Mouse (Mus musculus) gonadal fat pad, adult 2 months (tissue): Measurements from ENCODE around the gene Dnajc8. TPM values are rescaled to one million over a fixed set of nuclear protein-coding genes. Genes with fewer than 3 reads are reported as not detected.
"Not testable (repeated sequence)": the region's sequence is repeated elsewhere in the genome, so short reads cannot be mapped to it uniquely, and the experiment has no call there.

Source experiments
- DNase-seq: peaks from one replicate; pipeline ENCODE4 v3.0.0-alpha.2; 2012; ENCODE audit warnings: low read depth
- polyA plus RNA-seq: library from polyadenylated mRNA; depleted of rRNA; stranded (reverse); fragments of >200 nt; gene quantifications from 2 replicates; pipeline ENCODE4 v1.2.3, GENCODE M21; 2012

The Dnajc8 gene
- polyA plus RNA-seq, 1 experiment = 30.5 TPM

GRCm38 (mm10) chr4:132515369-132516155 lies 19.8 kb upstream of the Dnajc8 start:
- DNase-seq = no peak

DNA sequence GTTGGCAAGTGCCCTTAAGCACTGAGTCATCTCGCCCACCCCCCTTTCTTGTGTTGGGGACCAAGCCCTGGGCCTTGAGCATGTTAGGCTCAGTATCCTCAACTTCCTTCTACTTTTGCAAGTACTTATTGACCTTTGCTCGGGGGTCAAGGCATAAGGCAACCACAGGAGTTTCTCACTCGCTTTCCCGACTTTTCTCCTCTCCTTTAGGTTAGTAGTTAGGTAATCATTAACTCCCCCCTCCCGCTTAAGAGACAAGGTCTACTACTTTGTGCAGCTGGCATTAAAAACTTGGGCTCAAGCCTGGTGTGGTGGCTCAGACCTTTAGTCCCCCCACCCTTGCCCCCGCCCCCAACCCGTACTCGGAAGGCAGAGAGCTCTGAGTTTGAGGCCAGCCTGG lies 17.3 kb upstream of the Dnajc8 start:
- no peak for DNase-seq

DNA sequence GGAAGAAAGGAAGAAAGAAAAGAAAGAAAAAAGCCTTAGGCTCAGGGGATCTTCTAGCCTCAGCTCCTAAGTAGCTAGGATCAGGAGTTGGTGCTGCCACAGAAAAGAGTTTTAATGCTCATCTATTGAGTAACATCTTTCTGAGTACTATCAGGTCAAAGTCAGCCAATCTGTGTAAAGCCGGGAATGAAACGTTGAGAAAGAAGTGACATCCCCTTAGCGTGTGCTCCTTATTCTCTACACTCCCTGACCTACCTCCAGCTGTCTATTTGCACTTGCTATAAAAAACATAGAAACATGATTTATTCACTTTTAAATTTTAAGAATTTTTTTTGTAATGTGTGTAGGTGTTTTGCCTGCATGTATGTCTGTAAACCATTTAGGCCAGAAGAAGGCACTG lies 16.2 kb upstream of the Dnajc8 start:
- DNase-seq = no peak

- no peak for DNase-seq
Observed at GRCm38 (mm10) chr4:132524321-132524741, 11.0 kb upstream of the Dnajc8 start.

- DNase-seq = peak; percentile 93
Observed at GRCm38 (mm10) chr4:132524808-132525207, 10.5 kb upstream of the Dnajc8 start.

GRCm38 (mm10) chr4:132526678-132527077 lies 8.7 kb upstream of the Dnajc8 start:
- DNase-seq = no peak

GRCm38 (mm10) chr4:132527917-132528522 lies 7.3 kb upstream of the Dnajc8 start:
- no peak for DNase-seq

- DNase-seq = no peak
Observed at GRCm38 (mm10) chr4:132529344-132529743, 6.0 kb upstream of the Dnajc8 start.

DNA sequence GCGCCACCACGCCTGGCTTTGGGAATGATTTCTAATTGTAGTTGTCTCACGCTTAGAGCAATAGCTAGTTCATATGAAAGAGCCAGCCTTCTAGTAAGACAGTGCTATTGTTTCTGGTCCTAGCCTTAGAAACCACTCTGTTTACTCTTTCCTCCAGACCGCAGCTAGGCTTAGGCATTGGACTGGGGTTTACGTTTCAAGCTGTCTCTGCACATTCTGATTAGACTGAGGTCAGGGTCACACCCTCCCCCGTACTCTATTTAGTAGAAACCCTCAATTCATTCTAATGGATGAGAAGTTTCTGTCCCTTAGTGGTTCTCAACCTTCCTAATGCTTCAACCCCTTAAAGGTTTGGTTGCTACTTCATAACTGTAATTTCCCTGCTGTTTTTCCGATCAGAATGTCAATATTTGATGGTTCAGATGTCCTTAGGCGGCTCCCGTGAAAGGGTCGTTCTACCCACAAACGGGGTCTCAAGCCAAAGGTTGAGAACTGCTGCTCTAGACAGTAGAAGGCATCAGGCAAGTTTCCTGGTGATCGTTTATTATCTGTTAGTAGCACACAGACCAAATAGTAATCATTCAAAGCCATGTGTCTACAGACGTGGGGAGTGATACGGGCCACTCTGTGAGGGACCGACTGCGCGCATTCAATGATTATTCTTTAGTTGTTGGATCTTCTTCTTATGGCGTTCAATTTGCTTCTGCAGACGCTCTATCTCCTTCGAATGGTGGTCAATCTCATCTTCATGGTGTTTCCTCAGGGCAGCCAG lies 5.1 kb upstream of the Dnajc8 start:
- DNase-seq = no peak

GRCm38 (mm10) chr4:132532496-132532895 lies 2.9 kb upstream of the Dnajc8 start:
- no peak for DNase-seq

DNA sequence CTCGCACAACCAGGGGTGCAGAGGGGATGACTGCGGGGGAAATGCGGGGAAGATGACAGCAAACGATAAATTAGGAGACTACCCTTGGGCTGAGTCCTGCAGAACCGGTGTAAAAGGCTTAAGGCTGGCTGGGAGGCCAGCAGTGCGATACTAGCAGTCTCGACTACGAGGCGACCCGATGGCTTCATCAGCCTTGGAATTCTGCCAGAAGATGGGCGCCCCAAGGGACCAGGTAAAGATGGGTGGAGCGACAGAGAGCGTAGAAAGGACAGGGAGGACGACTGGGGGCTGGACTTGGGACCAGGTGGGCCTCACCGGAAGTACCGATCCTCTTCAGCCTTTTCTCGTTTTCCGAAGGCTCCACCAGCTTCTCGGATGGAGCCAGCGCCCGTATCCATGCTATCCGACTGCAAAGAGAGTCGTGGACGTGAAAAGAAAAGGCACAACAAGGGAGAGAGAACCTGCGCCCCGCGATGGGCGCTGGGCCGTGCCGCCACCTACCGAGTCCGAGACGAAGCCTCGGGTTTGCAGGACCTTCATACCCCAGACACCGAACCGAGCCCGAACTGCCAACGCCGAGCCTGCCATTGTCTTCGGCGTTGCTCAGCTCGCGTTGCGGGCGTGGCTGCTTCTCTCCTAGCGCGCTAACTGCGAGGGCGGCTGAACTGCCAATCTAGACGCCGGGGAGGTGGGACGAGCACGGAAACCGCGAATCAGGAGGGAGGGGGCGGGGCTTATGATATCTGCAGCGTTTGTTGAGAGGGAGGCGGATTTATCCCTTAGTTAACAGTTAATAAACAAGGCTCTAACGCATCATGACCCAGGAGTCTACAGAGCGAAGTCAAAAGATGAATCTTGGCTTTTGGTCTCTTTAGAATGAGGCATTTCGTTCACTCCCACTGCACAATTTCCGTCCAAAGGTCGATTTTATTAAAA lies 2.1 kb upstream of the Dnajc8 start, which contains the start of gene Atpif1:
Atpif1 (minus strand) TSS at position 679 of the 936 bp plus-strand sequence.
- DNase-seq = no peak

DNA sequence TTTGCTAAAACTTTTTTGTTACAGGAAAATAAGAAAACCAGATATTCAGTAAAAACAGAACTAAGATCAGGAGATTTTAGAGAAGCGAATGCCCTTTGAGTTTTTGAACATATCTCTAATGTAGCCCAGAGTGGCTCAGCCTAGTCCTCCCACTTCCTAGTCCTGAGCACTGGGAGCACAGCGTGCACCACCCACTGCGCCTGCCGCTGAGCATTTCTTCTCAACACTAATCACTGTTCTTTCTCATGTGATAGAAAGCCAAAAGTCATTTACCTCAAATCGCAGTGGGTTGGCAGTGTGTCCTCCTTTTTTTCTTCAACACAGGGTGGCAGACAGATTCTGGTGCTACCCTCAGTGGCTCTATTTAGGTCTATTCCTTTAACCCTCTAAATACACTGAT lies 4.1 kb downstream of the Dnajc8 start:
- DNase-seq = no peak

- DNase-seq = no peak
Observed at GRCm38 (mm10) chr4:132541413-132541812, 6.1 kb downstream of the Dnajc8 start.

DNA sequence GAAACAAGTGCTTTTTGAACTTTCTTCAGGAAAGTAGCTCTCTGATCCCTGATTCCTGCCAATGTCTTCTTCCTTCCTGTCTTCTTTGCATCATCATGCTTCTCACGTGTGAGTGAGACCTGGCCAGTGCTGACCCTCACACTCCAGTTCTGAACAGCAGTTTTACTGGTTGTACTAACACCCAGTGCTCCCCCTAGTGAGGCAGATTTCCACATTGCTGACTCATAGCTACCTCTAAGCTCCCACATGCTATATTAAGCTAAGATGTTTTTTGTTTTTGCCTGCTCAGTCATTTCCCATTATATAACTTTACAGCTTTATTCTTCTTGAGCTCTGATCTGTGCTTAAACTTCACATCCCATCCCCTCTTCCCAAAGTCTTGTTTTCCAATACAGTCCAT lies 7.4 kb downstream of the Dnajc8 start:
- no peak for DNase-seq

- no peak for DNase-seq
Observed at GRCm38 (mm10) chr4:132545851-132546250, 10.5 kb downstream of the Dnajc8 start.

GRCm38 (mm10) chr4:132554221-132554620 lies 18.9 kb downstream of the Dnajc8 start:
- DNase-seq = no peak

DNA sequence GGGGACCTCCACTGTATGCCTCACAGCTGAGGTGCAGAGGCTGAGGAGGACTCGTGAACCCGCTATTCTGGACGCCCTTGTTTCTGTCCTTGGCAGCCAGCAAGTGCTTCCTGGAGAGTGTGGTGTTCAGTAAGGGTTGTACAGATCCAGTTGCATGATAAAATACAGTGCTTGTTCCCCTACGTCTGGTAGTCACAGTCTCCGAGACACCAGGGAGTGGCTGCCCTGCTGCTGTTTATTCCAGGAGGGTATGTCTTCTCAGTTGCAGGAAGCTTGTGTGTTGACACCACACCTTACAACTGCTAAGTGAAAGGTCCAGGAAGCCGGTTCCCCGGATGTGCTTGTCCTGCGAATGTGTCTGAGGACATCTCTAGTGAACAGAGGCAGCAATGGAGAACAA lies 19.3 kb downstream of the Dnajc8 start:
- no peak for DNase-seq

GRCm38 (mm10) chr4:132555550-132555949 lies 20.2 kb downstream of the Dnajc8 start:
- not testable (repeated sequence) for DNase-seq

GRCm38 (mm10) chr4:132563261-132563660 lies 27.9 kb downstream of the Dnajc8 start:
- no peak for DNase-seq

- no peak for DNase-seq
Observed at GRCm38 (mm10) chr4:132563965-132564364, 28.6 kb downstream of the Dnajc8 start, which contains the start of gene Ptafr. Gene Ptafr (plus strand): TSS chr4:132564067.

GRCm38 (mm10) chr4:132565089-132565747 lies 29.9 kb downstream of the Dnajc8 start:
- no peak for DNase-seq
